Mouse (Mus musculus) embryonic fibroblast, embryonic 13.5 days (primary cell): ENCODE data around the gene Gpr137. TPM values are rescaled to one million over a fixed set of nuclear protein-coding genes. Genes with fewer than 3 reads are reported as not detected.

Source experiments
- H3K27ac ChIP-seq: 2 replicates; pipeline ENCODE4 v1.5.1; 2012; ENCODE audit warnings: low read length, control low read depth, inconsistent platforms; ENCODE audit not compliant: insufficient read depth
- H3K4me1 ChIP-seq: 2 replicates; pipeline ENCODE4 v1.6.1; 2011; ENCODE audit warnings: low read length; ENCODE audit not compliant: control insufficient read depth, insufficient read depth
- H3K4me3 ChIP-seq: 2 replicates; pipeline ENCODE4 v1.5.1; 2011; ENCODE audit warnings: mild to moderate bottlenecking, control low read depth, low read length; ENCODE audit not compliant: insufficient read depth
- CTCF ChIP-seq: IDR thresholded peaks from 2 replicates; pipeline ENCODE4 v1.5.1; 2011; ENCODE audit warnings: mild to moderate bottlenecking, control low read depth, low read length, moderate library complexity, borderline replicate concordance; ENCODE audit not compliant: insufficient read depth
- POLR2A ChIP-seq: IDR thresholded peaks from 2 replicates; pipeline ENCODE4 v1.6.1; 2011; ENCODE audit warnings: low read depth, mild to moderate bottlenecking, control low read depth, low read length, moderate library complexity
- polyA plus RNA-seq: library from polyadenylated mRNA; stranded (reverse); fragments of >200 nt; gene quantifications from 2 replicates; pipeline ENCODE4 v1.2.4, GENCODE M21; 2011; ENCODE audit warnings: low read depth; ENCODE audit not compliant: missing spikeins, insufficient read length

Gpr137 gene
- polyA plus RNA-seq, 1 experiment: 26.7 TPM

- peak; percentile 33 for TF ChIP-seq POLR2A
- TF ChIP-seq CTCF: no peak
- H3K4me3 ChIP-seq: peak within 1 kb of the TSS; percentile 84
- peak within 1 kb of the TSS; percentile 37 for H3K27ac ChIP-seq
- peaks cover 11% of the 10 kb centered on the region; the same call in 1 of the 2 replicates for H3K4me1 ChIP-seq
Measured at GRCm38 (mm10) chr19:6921647-6922567, 20.4 kb downstream of the Gpr137 start, which contains the start of gene Esrra. Gene Esrra, minus strand, starts transcription at chr19:6921813.

GRCm38 (mm10) chr19:6920741-6921636 lies 21.3 kb downstream of the Gpr137 start:
- peak; percentile 55 for TF ChIP-seq POLR2A
- TF ChIP-seq CTCF: no peak
- H3K27ac ChIP-seq: peak overlapping the region; percentile 37
- peak overlapping the region; percentile 84 for H3K4me3 ChIP-seq
- peaks cover 11% of the 10 kb centered on the region; the same call in 1 of the 2 replicates for H3K4me1 ChIP-seq

- no peak for TF ChIP-seq CTCF
- TF ChIP-seq POLR2A: no peak
- Histone ChIP-seq H3K4me1 (peaks cover 11% of the 10 kb centered on the region; the same call in 1 of the 2 replicates), H3K27ac (no peak overlapping the region), H3K4me3 (peak overlapping the region; percentile 84)
Measured at GRCm38 (mm10) chr19:6919876-6920740, 22.2 kb downstream of the Gpr137 start.

GRCm38 (mm10) chr19:6919431-6919830 lies 22.8 kb downstream of the Gpr137 start:
- H3K4me1 ChIP-seq: peaks cover 11% of the 10 kb centered on the region; the same call in 1 of the 2 replicates
- TF ChIP-seq CTCF (no peak), POLR2A (no peak)
- H3K4me3 ChIP-seq: no peak overlapping the region
- H3K27ac ChIP-seq: no peak overlapping the region

GRCm38 (mm10) chr19:6918321-6918720 lies 24.0 kb downstream of the Gpr137 start:
- H3K4me3 ChIP-seq: no peak overlapping the region
- H3K27ac ChIP-seq: no peak overlapping the region
- no peak for TF ChIP-seq CTCF
- TF ChIP-seq POLR2A: no peak
- peaks cover 11% of the 10 kb centered on the region; the same call in 1 of the 2 replicates for H3K4me1 ChIP-seq

GRCm38 (mm10) chr19:6916496-6916895 lies 25.8 kb downstream of the Gpr137 start:
- Histone ChIP-seq H3K4me3 (no peak overlapping the region), H3K27ac (no peak overlapping the region), H3K4me1 (peaks cover 8% of the 10 kb centered on the region; the same call in 1 of the 2 replicates)
- no peak for TF ChIP-seq POLR2A
- no peak for TF ChIP-seq CTCF

GRCm38 (mm10) chr19:6915276-6915675 lies 27.0 kb downstream of the Gpr137 start:
- Histone ChIP-seq H3K27ac (no peak overlapping the region), H3K4me1 (peaks cover 5% of the 10 kb centered on the region; the same call in 1 of the 2 replicates), H3K4me3 (no peak overlapping the region)
- no peak for TF ChIP-seq POLR2A
- no peak for TF ChIP-seq CTCF

- no peak overlapping the region for H3K4me3 ChIP-seq
- H3K27ac ChIP-seq: no peak overlapping the region
- TF ChIP-seq POLR2A (no peak), CTCF (no peak)
- H3K4me1 ChIP-seq: peaks cover 2% of the 10 kb centered on the region; the same call in 1 of the 2 replicates
Measured at GRCm38 (mm10) chr19:6914540-6914939, 27.7 kb downstream of the Gpr137 start.

GRCm38 (mm10) chr19:6913991-6914390 lies 28.3 kb downstream of the Gpr137 start:
- H3K4me3 ChIP-seq: no peak overlapping the region
- H3K4me1 ChIP-seq: no peaks in the 10 kb centered on the region; the same call in 1 of the 2 replicates
- TF ChIP-seq CTCF (no peak), POLR2A (no peak)
- no peak overlapping the region for H3K27ac ChIP-seq
